Mouse (Mus musculus) ES-E14 (cell line): Measurements from ENCODE around the gene Tmem128.

ENCODE experiments used
- CHD2 ChIP-seq: IDR thresholded peaks from 2 replicates; pipeline ENCODE4 v1.6.1; 2014; ENCODE audit warnings: mild to moderate bottlenecking, low read depth, low read length, inconsistent platforms
- ZC3H11A ChIP-seq: IDR thresholded peaks from 2 replicates; pipeline ENCODE4 v1.6.1; 2012; ENCODE audit warnings: low read depth, mild to moderate bottlenecking, inconsistent platforms, low read length, borderline replicate concordance

DNA sequence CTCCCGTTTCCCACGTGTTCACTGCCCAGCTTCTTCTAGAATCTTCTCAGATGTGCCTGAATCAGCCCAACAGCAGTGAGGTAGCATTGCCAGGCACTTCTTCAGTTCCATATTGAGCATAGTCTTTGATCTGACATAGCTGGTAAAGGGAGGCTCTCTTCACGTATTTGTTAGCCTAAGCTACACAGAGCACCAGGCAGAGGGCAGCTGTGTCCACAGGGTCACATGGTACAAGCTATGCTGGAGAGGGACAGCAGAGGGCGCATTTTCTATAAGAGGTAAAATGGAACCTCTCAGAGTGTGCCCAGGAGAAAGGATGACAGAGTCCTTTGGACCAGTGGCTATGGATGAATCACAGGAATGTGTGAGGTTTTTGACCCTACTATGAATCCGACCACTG is 48.9 kb downstream of the Tmem128 start:
- TF ChIP-seq ZC3H11A = no peak
- TF ChIP-seq CHD2 = no peak
